Mouse (Mus musculus): ENCODE results near the gene Snx29.

Snx29 gene

GRCm38 (mm10) chr16:11688281-11689005, 365.7 kb downstream of the Snx29 start:
- DNase-seq (ENCODE audit: low spot score), result no peak

GRCm38 (mm10) chr16:11690097-11690496, 367.4 kb downstream of the Snx29 start:
- no peak for DNase-seq (ENCODE audit: low spot score)

GRCm38 (mm10) chr16:11690756-11691155, 368.0 kb downstream of the Snx29 start:
- DNase-seq (ENCODE audit: low spot score), result no peak

GRCm38 (mm10) chr16:11691487-11692200, 368.9 kb downstream of the Snx29 start:
- DNase-seq (ENCODE audit: low spot score), result no peak

- DNase-seq (ENCODE audit: low spot score), result no peak
Measured at GRCm38 (mm10) chr16:11692744-11693143, 370.0 kb downstream of the Snx29 start.

GRCm38 (mm10) chr16:11694386-11694785, 371.7 kb downstream of the Snx29 start:
- no peak for DNase-seq (ENCODE audit: low spot score)

GRCm38 (mm10) chr16:11696767-11697166, 374.1 kb downstream of the Snx29 start:
- DNase-seq (ENCODE audit: low spot score), result no peak

- peak; percentile 61 for DNase-seq (ENCODE audit: low spot score)
Measured at GRCm38 (mm10) chr16:11697710-11698357, 375.1 kb downstream of the Snx29 start.

GRCm38 (mm10) chr16:11701579-11701978, 378.9 kb downstream of the Snx29 start:
- no peak for DNase-seq (ENCODE audit: low spot score)

GRCm38 (mm10) chr16:11704096-11704495, 381.4 kb downstream of the Snx29 start:
- DNase-seq (ENCODE audit: low spot score), result no peak

GRCm38 (mm10) chr16:11705456-11705855, 382.7 kb downstream of the Snx29 start:
- no peak for DNase-seq (ENCODE audit: low spot score)

- DNase-seq (ENCODE audit: low spot score), result no peak
Measured at GRCm38 (mm10) chr16:11708097-11708496, 385.4 kb downstream of the Snx29 start.

- DNase-seq (ENCODE audit: low spot score), result no peak
Measured at GRCm38 (mm10) chr16:11709382-11709781, 386.7 kb downstream of the Snx29 start.

- no peak for DNase-seq (ENCODE audit: low spot score)
Measured at GRCm38 (mm10) chr16:11709999-11710667, 387.4 kb downstream of the Snx29 start.

- DNase-seq (ENCODE audit: low spot score), result no peak
Measured at GRCm38 (mm10) chr16:11713265-11713865, 390.7 kb downstream of the Snx29 start.

GRCm38 (mm10) chr16:11716932-11717331, 394.2 kb downstream of the Snx29 start:
- no peak for DNase-seq (ENCODE audit: low spot score)

- no peak for DNase-seq (ENCODE audit: low spot score)
Measured at GRCm38 (mm10) chr16:11725901-11726300, 403.2 kb downstream of the Snx29 start.

GRCm38 (mm10) chr16:11727331-11727730, 404.6 kb downstream of the Snx29 start:
- no peak for DNase-seq (ENCODE audit: low spot score)

GRCm38 (mm10) chr16:11728131-11728530, 405.4 kb downstream of the Snx29 start:
- DNase-seq (ENCODE audit: low spot score), result no peak

- DNase-seq (ENCODE audit: low spot score), result no peak
Measured at GRCm38 (mm10) chr16:11728627-11729026, 405.9 kb downstream of the Snx29 start.

- DNase-seq (ENCODE audit: low spot score), result no peak
Measured at GRCm38 (mm10) chr16:11729111-11729510, 406.4 kb downstream of the Snx29 start.

GRCm38 (mm10) chr16:11729815-11730214, 407.1 kb downstream of the Snx29 start:
- DNase-seq (ENCODE audit: low spot score), result no peak
